Mouse (Mus musculus): ENCODE results near the gene Zfp599. TPM values are rescaled to one million over a fixed set of nuclear protein-coding genes. Genes with fewer than 3 reads are reported as not detected.
"Not testable (repeated sequence)": the region's sequence is repeated elsewhere in the genome, so short reads cannot be mapped to it uniquely, and the experiment has no call there.

Gene Zfp599
- polyA plus RNA-seq, 1 experiment from 2014 or later, result 10.7 TPM

DNA sequence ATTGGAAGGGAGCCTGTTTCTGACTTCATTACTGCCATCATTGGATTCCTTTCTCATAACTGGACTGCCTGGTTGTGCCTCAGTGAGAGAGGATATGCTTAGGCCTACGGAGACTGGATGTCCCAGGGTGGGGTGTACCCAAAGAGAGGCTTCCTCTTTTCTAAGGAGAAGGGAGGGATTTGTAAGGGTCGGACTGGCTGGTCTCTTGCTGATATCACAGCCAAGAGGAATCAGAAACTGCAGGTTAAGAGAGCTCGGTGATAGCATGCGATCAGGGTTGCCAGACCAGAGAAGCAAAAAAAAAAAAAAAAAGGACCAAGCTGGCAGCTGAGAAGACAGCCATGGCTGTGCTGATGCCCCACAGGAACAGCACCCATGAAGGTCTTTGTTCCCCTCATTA lies 3.1 kb downstream of the Zfp599 start:
- no peak for ATAC-seq
- 99% methylated on average over 4 of the region's 4 CpGs for WGBS
- H3K36me3 ChIP-seq (ENCODE audit: poor library complexity, severe bottlenecking), result peaks cover 58% of the 10 kb centered on the region
- H3K27me3 ChIP-seq, result no peaks in the 10 kb centered on the region
- H3K9ac ChIP-seq, result no peak overlapping the region
- 0 out of 2 replicates have a peak, but pooled peaks cover 4% of the 10 kb centered on the region for H3K4me1 ChIP-seq
- no peak overlapping the region for H3K4me3 ChIP-seq
- H3K9me3 ChIP-seq (replicated peaks), result peaks cover 15% of the 10 kb centered on the region
- no peak overlapping the region for H3K27ac ChIP-seq
- no peak overlapping the region for H3K4me2 ChIP-seq

DNA sequence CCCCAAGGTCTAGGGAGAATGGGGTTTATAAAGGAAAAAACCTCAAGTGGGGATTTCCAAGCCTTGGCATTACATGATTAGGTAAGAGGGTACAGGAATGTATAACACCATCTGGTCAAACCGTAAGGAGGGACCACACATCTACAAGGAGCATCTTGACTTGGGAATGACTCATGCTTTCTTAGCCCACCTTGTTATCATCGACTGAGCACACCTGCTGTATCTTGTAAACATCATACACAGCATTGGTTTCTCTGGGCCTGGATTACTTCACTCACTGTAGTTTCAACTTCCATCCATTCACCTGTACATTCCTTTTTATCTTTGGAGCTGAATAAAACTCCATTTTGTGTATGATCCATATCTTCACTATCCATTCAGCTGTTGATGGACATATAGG lies 15.5 kb downstream of the Zfp599 start:
- H3K4me1 ChIP-seq, result no peaks in the 10 kb centered on the region
- no peak for ATAC-seq
- H3K27ac ChIP-seq, result no peak overlapping the region
- WGBS, result 97% methylated on average over 2 of the region's 2 CpGs
- no peak overlapping the region for H3K9ac ChIP-seq
- H3K27me3 ChIP-seq, result no peaks in the 10 kb centered on the region
- no peak overlapping the region for H3K4me3 ChIP-seq
- no peak overlapping the region for H3K4me2 ChIP-seq
- H3K36me3 ChIP-seq (ENCODE audit: poor library complexity, severe bottlenecking), result peaks cover 86% of the 10 kb centered on the region
- H3K9me3 ChIP-seq (replicated peaks), result peaks cover 20% of the 10 kb centered on the region

DNA sequence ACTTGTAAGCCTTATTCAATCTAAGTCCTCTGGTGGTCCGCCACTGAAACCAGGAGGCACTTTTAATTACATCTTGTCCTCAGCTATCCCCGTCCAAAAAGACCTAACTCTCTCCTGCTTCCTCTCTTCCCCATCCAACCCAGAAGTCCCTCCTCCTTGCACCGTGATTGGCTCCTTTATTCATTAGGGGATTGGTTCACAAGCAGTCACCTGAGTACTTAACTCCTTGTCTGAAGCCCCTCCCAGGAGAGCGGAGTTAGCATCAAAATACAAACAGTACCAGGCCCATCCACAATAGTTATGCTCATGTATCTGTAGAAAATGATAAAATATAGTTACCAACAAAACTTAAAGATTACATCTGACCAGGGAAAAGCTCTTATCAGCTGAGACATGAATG lies 19.7 kb downstream of the Zfp599 start:
- Histone ChIP-seq H3K9me3 (replicated peaks) (no peaks in the 10 kb centered on the region), H3K9ac (no peak overlapping the region), H3K27me3 (no peaks in the 10 kb centered on the region), H3K27ac (no peak overlapping the region), H3K4me2 (no peak overlapping the region), H3K4me3 (no peak overlapping the region), H3K4me1 (no peaks in the 10 kb centered on the region), H3K36me3 (ENCODE audit: poor library complexity, severe bottlenecking) (peaks cover 80% of the 10 kb centered on the region)
- 92% methylated on average over 4 of the region's 4 CpGs for WGBS
- no peak for ATAC-seq

DNA sequence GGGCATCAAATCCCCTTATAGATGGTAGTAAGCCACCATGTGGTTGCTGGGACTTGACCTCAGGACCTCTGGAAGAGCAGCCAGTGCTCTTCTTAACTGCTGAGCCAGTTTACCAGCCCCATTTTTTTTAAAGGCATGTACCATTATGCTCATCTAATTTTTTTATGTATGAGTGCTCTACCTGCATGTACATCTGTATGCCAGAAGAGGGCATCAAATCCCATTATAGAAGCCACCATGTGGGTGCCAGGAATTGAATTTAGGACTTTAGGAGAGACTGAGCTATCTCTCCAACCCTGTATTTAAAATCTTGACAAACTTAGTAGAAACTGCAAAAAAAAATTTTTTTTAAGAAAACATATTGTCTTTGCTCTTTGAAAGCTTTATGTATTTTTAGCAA lies 29.1 kb downstream of the Zfp599 start:
- no peak overlapping the region for H3K4me3 ChIP-seq
- H3K9me3 ChIP-seq (replicated peaks), result no peaks in the 10 kb centered on the region
- peaks cover 3% of the 10 kb centered on the region; the same call in 1 of the 2 replicates for H3K4me1 ChIP-seq
- no peak overlapping the region for H3K27ac ChIP-seq
- H3K27me3 ChIP-seq, result no peaks in the 10 kb centered on the region
- H3K36me3 ChIP-seq (ENCODE audit: poor library complexity, severe bottlenecking), result peaks cover 6% of the 10 kb centered on the region; the same call in 1 of the 2 replicates
- H3K4me2 ChIP-seq, result no peak overlapping the region
- H3K9ac ChIP-seq, result no peak overlapping the region
- ATAC-seq, result no peak

DNA sequence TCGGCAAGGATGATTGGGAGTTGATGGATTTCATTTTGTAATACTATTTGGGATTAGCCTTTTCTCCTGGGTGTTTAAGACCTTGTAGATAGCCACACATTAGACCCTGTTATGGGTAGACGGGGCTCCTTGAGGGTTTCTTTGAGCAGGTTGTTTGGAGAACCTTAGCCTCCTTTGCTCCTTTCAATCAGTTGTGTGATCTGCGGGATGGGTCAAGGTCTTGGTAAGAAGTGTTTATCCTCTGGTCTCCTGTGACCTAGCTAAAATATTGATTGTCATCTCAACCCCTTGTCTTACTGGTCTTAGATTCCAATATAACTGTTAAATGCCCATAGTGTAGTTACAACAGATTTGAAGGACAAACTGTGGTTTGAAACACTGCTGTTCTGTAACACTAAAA lies 29.6 kb downstream of the Zfp599 start:
- Histone ChIP-seq H3K4me2 (no peak overlapping the region), H3K27me3 (no peaks in the 10 kb centered on the region), H3K4me1 (peaks cover 3% of the 10 kb centered on the region; the same call in 1 of the 2 replicates), H3K36me3 (ENCODE audit: poor library complexity, severe bottlenecking) (peaks cover 1% of the 10 kb centered on the region; the same call in 1 of the 2 replicates), H3K27ac (no peak overlapping the region), H3K9ac (no peak overlapping the region), H3K4me3 (no peak overlapping the region), H3K9me3 (replicated peaks) (no peaks in the 10 kb centered on the region)
- no peak for ATAC-seq
- WGBS, result 89% methylated on average over 3 of the region's 3 CpGs

DNA sequence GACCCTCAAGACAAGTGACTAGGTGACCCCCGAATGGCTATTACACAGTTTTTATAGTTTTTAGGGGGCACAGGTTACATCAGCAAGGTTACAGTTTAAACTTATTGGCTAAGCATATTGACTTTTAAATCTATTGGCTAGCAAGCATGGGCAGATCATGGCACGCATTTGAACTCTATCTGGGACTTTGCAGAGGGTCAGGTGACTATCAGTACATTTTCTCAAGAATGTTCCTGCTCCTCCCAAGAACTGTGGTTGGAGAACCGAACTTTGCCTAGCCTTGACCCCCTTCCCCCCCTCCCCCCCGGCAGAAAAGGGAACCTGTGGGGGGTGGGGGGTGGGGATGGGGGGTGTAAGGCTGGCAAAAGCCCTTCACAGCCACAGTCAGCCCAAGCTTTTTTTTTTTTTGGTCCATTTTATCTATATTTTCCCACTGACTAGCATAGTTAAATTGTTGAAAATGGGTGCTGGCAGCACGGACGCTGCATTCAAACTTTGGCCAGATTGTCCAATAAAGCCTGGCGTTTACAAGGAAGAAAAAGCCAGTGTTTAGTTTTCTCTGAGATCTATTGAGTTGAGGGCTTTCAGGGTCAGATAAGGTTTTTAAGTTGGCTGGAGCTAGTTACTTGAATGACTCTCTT lies 30.2 kb downstream of the Zfp599 start:
- WGBS, result 93% methylated on average over 7 of the region's 7 CpGs

DNA sequence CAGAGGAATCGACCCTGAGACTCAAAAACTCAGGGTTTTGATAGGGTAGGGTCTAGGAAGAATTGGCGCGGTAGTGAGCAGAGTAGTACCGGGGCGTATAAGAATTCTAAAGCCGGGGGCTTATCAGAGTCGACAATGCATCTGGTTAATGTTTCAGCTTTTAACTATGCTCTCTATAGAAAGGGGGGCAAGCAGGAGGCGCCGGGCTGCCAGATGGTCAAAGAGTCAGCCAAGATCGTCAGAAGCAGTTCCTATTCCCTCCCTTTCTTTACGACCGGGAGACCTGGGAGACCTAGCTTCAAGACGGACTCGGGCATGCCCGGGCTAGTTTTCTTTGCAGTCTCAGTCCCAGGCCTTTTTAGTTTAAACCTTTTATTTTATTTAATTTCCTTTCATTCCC lies 32.8 kb downstream of the Zfp599 start:
- no peaks in the 10 kb centered on the region for H3K36me3 ChIP-seq (ENCODE audit: poor library complexity, severe bottlenecking)
- H3K9me3 ChIP-seq (replicated peaks), result no peaks in the 10 kb centered on the region
- H3K4me3 ChIP-seq, result no peak overlapping the region
- 95% methylated on average over 15 of the region's 15 CpGs for WGBS
- no peak overlapping the region for H3K27ac ChIP-seq
- ATAC-seq, result no peak
- H3K27me3 ChIP-seq, result no peaks in the 10 kb centered on the region
- H3K9ac ChIP-seq, result no peak overlapping the region
- peaks cover 3% of the 10 kb centered on the region; the same call in 1 of the 2 replicates for H3K4me1 ChIP-seq
- H3K4me2 ChIP-seq, result no peak overlapping the region

More for the DNA sequence above, 30.2 kb downstream of the Zfp599 start:
- ATAC-seq, result no peak
- Histone ChIP-seq H3K4me1 (peaks cover 3% of the 10 kb centered on the region; the same call in 1 of the 2 replicates), H3K27ac (no peak overlapping the region), H3K36me3 (ENCODE audit: poor library complexity, severe bottlenecking) (no peaks in the 10 kb centered on the region), H3K9me3 (replicated peaks) (no peaks in the 10 kb centered on the region), H3K9ac (no peak overlapping the region), H3K4me2 (no peak overlapping the region), H3K4me3 (no peak overlapping the region), H3K27me3 (no peaks in the 10 kb centered on the region)

DNA sequence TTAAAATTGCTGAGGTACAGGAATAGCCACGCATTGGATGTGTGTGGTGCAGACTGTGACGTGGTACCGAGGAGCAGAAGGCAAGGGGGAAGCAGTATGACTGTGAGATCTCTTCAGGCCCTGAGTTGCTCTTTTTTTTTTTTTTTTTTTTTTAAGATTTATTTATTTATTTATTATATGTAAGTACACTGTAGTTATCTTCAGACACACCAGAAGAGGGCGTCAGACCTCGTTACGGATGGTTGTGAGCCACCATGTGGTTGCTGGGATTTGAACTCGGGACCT lies 33.4 kb downstream of the Zfp599 start:
- WGBS, result 73% methylated on average over 7 of the region's 7 CpGs
- not testable (repeated sequence) for H3K27ac ChIP-seq; ATAC-seq; H3K36me3 ChIP-seq (ENCODE audit: poor library complexity, severe bottlenecking); H3K27me3 ChIP-seq; H3K9me3 ChIP-seq (replicated peaks); H3K4me1 ChIP-seq
- Histone ChIP-seq H3K4me3 (peak overlapping the region; percentile 72), H3K9ac (peak overlapping the region; percentile 79; the same call in 1 of the 2 replicates), H3K4me2 (peak overlapping the region; percentile 72)

DNA sequence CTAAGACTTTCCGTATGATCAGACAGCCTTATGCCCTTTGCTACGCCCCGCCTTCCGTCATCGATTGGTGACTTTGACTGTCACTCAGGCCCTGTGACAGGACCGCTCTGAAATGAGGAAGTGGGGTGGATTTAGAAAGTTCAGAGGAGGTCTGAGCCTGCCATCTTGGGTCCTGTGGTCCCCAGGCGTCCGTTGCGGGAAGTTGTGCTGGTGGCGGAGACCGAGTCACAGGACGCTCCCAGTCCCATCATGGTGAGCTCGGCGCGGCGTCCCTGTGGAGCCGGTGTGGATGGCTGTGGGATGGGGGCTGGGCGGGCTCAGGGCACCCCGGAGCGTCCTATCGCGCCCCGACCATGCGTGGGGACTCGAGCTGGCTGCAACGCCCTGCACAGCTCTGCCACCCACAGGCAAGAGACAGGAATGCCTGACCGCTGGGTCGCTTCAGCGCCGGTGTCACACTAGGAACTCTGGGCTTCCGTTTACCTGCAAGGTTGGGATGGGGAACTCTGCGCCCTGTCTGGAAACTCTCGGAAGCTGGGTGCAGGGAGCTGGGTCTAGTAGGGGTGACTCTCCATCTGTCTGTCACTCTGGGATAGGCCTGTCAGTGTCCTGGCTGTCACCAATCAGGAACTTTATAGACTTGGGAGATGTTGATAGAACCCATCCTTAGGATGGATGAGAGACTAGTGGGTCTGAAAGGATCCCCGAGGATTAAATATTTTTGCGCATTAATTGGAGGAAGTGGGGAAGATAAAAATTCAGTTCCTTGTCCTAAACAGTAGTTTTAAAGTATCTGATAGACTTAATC lies 33.9 kb downstream of the Zfp599 start, which contains the start of gene Zfp809:
Zfp809 (plus strand) TSS at position 134 of the 808 bp plus-strand sequence.
- peak within 1 kb of the TSS; percentile 72 for H3K4me2 ChIP-seq
- H3K4me1 ChIP-seq, result peaks cover 3% of the 10 kb centered on the region; the same call in 1 of the 2 replicates
- no peaks in the 10 kb centered on the region for H3K9me3 ChIP-seq (replicated peaks)
- H3K27ac ChIP-seq, result peak within 1 kb of the TSS; percentile 81
- ATAC-seq, result peak; percentile 99
- H3K4me3 ChIP-seq, result peak within 1 kb of the TSS; percentile 72
- H3K36me3 ChIP-seq (ENCODE audit: poor library complexity, severe bottlenecking), result no peaks in the 10 kb centered on the region
- 2% methylated on average over 35 of the region's 35 CpGs for WGBS
- peak within 1 kb of the TSS; percentile 79 for H3K9ac ChIP-seq
- H3K27me3 ChIP-seq, result no peaks in the 10 kb centered on the region

DNA sequence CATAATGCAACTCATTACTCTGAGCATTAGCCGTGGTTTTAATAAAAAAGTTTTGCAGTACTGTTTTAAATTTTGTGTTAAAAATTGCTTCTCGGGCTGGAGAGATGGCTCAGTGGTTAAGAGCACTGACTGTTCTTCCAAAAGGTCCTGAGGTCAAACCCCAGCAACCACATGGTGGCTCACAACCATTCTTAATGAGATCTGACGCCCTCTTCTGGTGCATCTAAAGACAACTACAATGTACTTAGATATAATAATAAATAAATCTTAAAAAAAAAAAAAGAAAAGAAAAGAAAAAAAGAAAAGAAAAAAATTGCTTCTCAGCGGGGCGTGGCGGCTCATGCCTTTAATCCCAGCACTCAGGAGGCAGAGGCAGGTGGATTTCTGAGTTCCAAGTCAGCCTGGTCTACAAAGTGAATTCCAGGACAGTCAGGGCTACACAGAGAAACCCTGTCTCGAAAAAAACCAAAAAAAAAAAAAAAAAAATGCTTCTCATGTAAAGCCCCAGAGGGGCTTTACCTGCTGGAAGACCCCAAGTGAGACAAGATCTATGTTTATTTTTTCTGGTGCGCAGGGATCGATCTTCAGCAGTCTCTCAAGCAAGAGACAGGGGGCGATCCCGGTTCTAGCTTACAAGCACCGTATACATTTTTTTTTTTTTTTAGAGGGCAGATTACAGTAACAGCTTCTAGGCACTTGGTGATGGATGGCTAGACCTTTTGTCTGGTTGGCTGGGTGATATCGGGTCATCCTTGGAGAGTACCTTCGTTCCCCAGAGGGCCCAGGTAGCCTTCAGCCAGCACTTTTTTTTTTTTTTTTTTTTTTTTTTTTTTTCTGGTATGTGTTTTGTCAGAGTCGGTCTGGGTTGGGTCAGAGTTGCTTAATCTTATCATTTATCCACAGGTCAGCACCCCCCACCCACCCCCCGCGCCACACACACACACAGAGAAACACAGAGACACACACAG lies 34.9 kb downstream of the Zfp599 start:
- H3K4me3 ChIP-seq, result peak overlapping the region; percentile 72
- H3K4me1 ChIP-seq, result peaks cover 3% of the 10 kb centered on the region; the same call in 1 of the 2 replicates
- H3K27ac ChIP-seq, result peak overlapping the region; percentile 81; the same call in 1 of the 2 replicates
- no peaks in the 10 kb centered on the region for H3K36me3 ChIP-seq (ENCODE audit: poor library complexity, severe bottlenecking)
- peak overlapping the region; percentile 79 for H3K9ac ChIP-seq
- no peaks in the 10 kb centered on the region for H3K9me3 ChIP-seq (replicated peaks)
- no peaks in the 10 kb centered on the region for H3K27me3 ChIP-seq
- ATAC-seq, result peak; percentile 48
- H3K4me2 ChIP-seq, result peak overlapping the region; percentile 72
- WGBS, result 28% methylated on average over 17 of the region's 17 CpGs

DNA sequence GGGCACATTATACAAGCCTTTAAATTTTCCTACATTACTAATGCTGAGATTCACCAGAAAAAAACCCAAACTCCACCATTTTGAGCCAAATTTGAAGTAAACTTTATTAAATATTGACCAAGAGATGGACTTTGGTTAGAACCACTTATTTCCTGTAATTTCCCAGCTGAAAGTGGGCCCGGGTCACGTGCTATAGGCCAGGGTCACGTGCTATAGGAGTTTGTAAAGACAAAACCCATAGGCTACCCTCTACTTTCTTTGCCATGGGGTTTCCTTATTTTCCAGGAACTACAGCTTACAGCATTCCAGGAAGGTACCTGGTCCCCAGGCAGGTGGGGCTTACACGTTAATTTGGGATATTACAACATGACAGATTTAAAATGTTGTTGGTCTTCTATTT lies 35.6 kb downstream of the Zfp599 start:
- 95% methylated on average over 4 of the region's 4 CpGs for whole genome bisulfite sequencing
- Histone ChIP-seq H3K4me3 (no peak overlapping the region), H3K36me3 (ENCODE audit: poor library complexity, severe bottlenecking) (no peaks in the 10 kb centered on the region), H3K4me1 (peaks cover 3% of the 10 kb centered on the region; the same call in 1 of the 2 replicates), H3K9me3 (replicated peaks) (no peaks in the 10 kb centered on the region), H3K27me3 (no peaks in the 10 kb centered on the region), H3K27ac (no peak overlapping the region), H3K4me2 (no peak overlapping the region), H3K9ac (no peak overlapping the region)
- ATAC-seq, result no peak

Measured in forebrain, embryonic 13.5 days (tissue).